Mouse (Mus musculus): ENCODE measurements around the gene Ganc. TPM values are rescaled to one million over a fixed set of nuclear protein-coding genes. Genes with fewer than 3 reads are reported as not detected.

Gene Ganc
- 16.9 and 36.3 TPM in 2 replicates for total RNA-seq (2014; fragmentation: Nextera tagmentation)
- total RNA-seq (2017): 20.1 and 33.1 TPM in 2 replicates

DNA sequence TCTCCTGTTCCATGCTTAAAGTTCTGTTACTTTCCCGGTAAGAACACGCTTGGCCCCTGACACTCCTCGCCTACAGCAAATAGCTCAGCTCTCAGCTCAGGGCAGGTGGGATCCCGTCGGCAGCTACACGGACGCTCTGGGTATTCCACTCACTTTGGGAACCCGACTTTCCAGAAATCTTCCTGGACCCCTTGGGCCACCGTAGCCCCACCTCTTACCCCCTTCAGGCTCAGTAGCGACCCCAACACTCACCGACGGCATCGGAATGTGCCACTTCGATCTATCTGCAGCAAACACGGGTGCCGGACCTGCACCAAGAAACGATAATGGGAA lies at the start of gene Ganc:
Gene Ganc (plus strand): TSS at position 244 of the 333 bp plus-strand sequence.
- ATAC-seq (replicated peaks; ENCODE audit: poor library complexity, severe bottlenecking): peak; percentile 38

DNA sequence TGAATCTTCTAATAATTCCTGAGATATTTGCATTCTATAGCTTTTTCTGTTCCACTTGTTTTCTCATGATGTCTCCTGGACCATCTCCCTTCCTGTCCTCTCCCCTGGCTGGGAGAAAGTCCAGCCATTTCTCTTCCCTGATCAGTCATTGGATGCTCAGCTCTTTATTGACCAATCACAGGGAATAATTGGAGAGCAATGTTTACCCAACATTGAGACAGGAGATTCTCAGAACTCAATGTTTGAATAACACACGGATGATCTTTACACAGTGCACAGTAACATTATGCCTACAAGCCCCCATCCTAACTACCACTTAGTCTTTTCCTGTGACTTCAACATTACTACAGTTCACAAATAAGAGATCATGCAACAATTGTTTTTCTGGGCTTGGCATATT lies 43.3 kb upstream of the Ganc start:
- ATAC-seq (replicated peaks; ENCODE audit: poor library complexity, severe bottlenecking): no peak

DNA sequence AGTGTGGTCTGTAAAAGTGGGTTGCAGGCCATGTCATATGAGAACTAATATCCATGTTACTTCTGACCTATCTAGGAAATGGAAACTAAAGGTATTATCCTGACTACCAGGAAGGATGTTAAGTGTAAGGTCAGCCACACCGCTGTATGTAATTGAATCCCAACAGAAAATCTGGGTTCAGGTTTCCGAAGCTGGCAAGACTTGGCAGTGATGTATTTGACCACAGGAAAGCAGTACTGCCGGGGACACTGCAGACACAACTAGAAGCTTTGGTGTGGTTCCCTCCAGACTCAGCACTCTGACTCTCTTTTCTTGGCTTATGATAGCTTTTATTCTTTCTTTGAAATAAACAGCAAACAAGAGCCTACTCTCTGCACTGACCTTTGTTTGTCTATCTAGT lies 37.2 kb upstream of the Ganc start:
- ATAC-seq (replicated peaks; ENCODE audit: poor library complexity, severe bottlenecking): no peak

DNA sequence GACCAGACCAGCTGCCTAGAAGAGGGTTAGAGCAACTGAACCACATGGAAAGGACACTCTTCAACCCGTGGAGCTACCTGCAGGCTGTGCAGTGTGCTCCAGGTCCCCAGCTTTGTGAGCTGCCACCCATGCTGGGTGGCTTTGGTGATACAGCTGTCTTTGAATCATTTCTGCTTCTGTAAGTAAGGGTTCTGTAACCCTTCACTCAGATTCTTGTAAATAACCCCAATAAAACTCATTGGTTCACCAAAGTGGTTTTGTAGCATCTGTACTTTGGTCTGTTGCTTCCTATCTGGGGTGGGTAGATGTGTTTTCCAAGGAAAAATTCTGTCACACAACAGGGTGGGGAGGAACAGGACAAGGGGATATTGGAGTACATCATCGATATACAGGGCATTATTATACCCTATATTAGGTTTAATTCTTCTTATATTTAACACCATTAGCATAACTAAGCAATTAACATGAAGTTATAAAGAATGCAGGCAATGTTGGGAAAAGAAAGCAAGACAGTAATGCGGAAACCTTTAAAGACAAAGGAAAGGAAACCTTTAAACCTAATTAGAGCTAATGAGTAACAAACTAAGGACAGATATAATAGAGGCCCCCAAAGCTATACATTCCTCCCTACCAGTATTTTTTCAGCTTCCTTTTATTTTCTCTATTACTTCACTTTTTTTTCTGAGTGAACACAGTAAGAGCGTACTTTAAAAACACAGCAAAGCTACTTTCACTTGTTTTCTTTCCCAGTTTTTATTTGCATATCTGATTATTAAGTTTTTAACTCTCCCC lies 36.1 kb upstream of the Ganc start:
- ATAC-seq (replicated peaks; ENCODE audit: poor library complexity, severe bottlenecking): no peak

DNA sequence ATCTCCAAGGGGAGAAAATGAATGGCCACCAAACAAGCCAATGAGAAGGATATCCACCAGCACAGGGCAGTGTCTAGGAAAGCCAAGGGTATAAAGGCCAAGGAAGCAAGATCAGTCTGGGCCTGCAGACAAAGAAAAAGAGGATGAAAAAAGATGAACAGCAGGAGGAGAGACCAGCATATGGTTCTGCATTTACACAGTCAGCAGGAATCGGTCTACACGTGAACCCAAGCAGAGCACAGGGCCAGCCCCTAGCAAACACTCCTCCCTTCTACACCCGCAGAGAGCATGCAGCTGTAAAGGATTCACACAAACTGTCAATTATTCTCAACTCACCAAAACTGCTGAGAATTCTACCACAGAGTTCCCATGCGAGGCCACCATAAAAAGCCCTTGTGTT lies 29.8 kb upstream of the Ganc start:
- ATAC-seq (replicated peaks; ENCODE audit: poor library complexity, severe bottlenecking): no peak

DNA sequence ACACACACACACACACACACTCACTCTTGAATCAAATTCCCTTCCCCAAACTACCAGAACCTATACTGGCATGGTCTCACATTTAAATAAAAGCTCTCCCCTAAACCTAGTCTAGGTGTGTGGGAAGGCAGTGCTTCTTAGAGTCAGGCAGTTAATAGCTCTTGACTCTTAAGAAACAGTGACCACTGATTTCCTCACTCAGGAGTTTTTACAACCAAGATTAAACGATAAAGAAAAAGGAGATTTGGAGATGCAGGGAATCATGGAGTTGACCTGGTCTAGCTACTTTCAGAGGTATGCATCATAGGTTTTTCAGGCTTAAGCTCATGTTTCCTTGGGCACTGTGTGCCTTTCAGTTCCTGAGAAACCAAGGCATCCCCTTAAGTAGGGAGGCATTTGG lies 17.4 kb upstream of the Ganc start:
- ATAC-seq (replicated peaks; ENCODE audit: poor library complexity, severe bottlenecking): no peak

DNA sequence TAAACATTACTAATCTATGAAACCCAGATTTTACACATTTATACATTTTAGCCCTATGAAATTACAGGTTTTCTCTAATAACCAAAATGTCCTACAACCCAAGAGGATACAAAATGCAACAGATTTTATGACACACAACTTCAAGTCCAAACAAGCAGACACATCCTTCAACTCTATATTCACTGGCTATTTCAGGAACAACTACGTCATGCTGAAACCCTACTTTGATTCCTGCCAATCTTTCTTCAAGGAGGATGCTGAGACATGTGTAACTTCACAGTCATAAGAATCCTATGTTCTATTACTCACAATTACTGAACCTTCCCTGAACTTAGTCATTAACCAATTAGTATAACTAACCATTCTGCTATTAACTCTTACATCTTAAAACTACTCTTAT lies 16.4 kb upstream of the Ganc start:
- no peak for ATAC-seq (replicated peaks; ENCODE audit: poor library complexity, severe bottlenecking)

DNA sequence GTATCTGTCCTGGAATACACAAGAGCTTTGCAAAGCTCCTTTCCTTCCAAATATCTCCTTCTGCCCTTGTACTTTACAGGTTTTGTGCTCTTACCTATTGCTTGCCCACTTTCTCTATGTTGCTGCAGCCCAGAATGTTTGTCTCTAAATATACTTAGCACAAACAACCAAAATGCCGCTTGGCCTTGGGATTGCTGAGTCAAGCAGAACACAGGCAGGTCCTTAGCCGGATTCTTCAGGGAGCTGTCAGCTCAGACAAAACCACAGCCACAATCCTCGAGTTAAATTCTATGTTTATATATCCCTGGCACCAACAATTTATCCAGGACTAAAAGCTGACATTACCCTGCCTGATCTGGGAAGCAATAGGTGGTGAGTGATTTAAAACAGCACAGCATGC lies 14.3 kb upstream of the Ganc start:
- no peak for ATAC-seq (replicated peaks; ENCODE audit: poor library complexity, severe bottlenecking)

DNA sequence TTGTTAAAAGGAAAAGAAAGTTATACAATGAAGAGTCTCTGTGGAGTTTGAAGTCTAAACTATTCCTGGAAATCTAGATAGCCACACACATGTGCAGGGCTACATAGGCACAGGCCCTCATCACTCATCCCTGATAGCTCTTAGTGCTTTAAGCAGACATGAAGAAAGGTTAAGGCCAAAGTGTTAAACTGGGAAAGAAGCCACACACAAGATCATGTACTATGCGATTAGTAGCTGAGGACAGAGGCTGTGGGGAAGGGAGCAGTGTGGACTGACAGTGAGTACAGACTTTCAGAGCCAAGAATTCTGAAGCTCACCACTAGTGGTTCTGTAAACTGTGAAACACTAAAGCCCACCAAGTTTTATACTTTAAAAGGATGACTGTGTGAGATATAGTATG lies 12.8 kb upstream of the Ganc start:
- ATAC-seq (replicated peaks; ENCODE audit: poor library complexity, severe bottlenecking): no peak

DNA sequence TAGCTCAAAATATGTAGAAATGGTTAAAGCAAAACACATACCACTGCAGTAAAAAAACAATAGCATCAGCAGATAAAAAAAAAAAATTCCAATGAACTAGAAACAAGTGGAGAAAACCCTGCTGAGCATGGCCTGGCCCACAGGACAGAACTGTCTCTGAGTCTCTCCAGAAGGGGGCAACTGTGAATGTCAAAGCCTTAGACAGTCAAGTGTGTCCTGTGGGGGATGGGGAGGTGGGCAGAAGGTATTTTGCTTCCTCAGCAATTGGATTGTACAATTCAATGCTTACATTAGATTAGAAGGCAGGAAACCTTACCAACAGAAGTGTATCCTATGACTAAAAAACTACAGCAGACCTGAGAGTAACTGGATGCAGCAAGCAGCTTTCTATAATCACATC lies 11.3 kb upstream of the Ganc start:
- no peak for ATAC-seq (replicated peaks; ENCODE audit: poor library complexity, severe bottlenecking)

DNA sequence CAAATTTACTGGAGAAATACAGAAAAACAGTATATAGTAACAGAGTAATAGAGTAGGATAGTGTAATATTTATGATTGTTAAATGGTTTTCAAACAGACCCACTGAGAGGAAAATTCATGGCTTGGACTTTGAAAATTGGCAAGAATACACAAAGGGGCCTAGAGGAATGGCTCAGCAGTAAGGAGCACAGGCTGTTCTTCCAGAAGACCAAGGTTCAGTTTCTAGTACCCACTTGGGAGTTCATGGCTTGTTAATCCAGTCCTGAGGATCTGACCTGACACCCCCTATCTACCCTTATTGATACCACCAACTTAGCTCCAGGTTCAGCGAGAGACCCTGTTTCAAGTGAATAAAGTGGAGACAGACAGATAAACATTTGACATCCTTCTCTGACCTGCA lies 5.7 kb upstream of the Ganc start:
- no peak for ATAC-seq (replicated peaks; ENCODE audit: poor library complexity, severe bottlenecking)

DNA sequence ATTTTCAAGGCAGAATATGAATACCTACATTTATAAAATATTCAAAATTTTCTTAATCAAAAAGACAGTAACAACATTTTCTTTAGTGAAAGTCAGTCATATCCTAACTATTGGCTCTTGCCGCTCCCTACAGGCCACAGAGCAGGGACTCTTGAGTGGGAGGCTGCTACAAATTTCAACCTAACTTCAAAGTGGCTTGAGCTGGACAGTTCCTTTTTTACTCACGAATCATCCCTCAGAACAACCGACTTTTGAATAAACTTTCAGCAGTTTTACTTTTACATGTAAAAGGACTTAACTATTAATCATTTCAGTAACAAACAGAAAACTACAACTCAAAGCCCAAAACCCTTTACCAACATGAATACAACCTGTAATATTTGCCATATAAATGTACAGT lies 883 bp upstream of the Ganc start:
- ATAC-seq (replicated peaks; ENCODE audit: poor library complexity, severe bottlenecking): no peak

DNA sequence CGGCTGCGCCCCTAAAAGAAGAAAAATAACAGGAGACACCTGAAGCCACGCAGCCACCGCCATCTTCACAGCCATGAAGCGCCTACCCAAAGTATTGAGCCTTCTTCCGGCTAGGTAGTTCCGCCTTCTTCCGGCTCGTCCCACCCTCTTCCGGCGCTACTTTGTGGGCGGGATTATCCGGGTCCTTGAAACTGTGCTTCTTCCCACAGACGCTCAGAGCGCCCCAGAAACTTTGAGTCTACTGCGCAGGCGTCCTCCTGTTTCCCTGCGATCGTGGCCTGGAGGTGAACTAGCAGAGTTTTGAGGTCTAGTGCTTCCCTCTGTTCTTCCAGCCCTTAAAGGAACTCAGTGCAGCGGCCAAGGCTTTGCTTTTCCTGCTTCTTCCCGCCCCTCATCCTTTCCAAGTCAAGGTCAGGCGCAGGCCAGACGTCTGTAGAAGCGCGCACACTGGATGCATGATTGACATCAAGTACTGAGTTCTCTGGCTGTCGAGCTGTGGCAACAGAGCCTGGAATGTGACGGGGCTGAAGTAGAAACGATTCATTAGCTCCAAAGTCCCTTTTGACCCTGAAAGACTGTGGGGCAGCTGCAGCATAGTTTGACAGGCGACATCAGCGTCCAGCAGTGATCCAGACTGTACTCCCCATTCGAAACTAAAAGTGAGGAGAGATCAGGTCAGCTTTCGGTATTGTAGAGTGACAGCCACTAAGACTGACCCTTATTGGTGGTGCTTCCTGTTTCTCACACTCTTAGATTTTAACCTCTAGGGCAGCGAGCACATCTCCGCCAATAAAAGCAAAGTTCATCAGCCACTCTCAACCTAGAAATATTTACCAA lies 508 bp downstream of the Ganc start, which contains the start of gene Tmem87a:
Gene Tmem87a (minus strand): TSS at position 128 of the 837 bp plus-strand sequence.
- ATAC-seq (replicated peaks; ENCODE audit: poor library complexity, severe bottlenecking): peak; percentile 95

DNA sequence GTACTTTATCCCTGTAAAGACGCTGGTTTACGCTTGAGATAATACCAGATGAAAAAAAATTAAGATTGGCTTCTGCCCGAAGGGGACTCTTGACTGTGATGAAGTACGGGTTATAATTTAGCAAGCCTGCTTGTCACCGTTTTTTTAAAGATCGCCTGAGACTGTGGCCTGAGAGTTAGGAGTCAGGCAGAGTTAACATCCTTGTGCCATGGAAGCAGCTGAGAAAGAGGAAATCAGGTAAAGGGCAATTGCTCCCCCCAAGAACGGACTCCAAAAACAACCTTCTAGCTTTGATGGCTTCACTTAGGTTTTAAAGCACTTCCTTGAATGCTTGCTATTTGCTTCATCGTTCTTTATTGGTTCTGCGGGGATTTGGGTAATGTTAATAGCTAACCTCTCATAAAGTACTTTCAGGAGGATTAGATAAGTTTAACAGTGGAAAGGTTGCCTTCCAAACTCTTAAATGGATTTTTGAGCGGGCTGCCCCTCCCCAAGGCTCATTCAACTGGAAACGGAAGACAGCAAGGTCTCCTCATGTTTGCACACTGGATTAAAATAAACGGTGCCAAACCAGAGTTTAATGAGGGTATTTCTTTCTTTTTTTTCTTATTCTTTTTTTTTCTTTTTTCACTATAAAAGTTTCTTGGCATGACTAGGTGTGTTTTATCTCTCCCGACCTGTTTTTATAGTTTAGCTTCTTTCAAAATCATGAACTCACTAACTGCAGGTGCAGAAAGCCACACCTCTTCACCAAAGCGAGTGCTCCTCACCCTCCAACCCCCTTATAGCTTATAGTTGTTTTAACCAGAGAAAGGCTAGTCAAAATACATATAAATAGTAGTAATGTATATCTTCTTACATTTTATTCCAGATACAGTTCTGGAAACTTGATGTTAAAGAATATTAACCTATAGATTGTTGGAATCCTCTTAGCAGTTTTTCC lies 1.4 kb downstream of the Ganc start:
- 0 out of 2 replicates have a peak, but pooled peaks have one; percentile 8 for ATAC-seq (replicated peaks; ENCODE audit: poor library complexity, severe bottlenecking)

DNA sequence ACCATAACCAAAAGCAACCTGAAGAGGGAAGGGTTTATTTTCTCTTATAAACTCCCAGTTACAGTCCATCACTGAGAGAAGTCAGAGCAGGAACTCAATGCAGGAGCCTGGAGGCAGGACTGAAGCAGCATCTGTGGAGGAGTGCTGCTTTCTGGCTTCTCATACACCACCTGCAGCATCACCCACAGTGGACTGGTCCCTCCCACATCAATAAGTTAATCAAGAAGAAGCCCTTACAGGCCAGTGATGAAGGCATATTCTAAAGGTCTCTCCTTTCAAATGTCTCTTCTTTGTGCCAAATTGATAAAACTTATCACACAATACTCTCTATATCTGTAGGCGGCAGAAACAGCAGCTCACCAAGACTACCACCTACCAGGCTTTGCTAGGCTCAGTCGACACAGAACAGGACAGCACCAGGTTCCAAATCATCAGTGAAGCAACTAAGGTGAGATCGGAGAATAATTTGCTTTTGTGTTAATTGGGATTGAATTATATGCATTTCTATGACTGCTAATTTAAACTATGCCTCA lies 7.5 kb downstream of the Ganc start:
- ATAC-seq (replicated peaks; ENCODE audit: poor library complexity, severe bottlenecking): no peak

DNA sequence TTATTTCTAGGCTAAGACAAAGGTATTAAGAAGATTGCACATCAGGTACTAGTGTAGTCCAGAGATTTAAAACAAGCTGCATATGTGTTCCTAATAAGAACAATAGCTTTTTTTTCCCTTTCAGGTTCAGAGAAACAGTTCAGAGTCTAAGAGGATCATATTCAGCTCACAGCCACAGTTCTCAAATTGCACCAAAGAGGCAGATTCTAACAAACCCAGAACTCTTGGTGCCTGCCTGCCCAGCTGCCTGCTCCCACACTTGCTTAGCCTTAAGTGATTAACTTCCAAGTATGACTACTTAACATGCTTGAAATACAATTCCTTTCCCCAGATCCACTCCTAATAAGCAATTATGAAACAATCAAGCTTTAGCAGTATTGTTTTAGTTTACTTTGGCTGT lies 10.4 kb downstream of the Ganc start:
- ATAC-seq (replicated peaks; ENCODE audit: poor library complexity, severe bottlenecking): no peak

DNA sequence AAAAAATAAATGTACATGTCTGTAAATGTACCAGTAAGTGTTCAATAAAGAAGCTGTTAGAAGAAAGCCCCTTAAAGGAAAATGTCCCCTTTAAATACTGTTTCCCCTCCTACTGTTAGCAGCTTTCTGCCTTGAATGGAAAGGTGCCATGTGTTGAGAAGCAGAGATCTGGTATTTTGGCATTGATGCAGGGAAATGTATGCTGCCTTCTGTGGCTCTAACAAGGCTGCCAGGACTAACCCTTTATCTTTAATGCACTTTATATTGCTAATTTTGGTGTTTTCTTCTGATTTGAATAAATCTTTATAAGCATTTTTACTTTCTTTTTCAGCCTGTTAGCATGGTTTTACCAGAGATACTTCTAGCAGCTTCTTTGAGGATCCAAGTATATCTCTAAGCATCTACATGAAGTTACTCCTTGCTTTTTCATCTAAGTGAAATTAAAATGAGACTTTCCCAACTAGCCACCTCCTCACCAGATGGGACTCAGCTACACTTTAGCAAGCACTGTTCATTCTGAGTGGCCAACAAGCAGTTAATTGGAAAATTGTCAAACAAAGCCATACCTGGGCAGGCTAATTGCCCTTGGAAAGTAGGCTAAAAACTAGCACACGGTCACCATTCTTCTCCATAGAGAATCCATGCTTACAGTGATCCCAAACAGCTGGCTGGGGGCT lies 11.2 kb downstream of the Ganc start:
- ATAC-seq (replicated peaks; ENCODE audit: poor library complexity, severe bottlenecking): no peak

DNA sequence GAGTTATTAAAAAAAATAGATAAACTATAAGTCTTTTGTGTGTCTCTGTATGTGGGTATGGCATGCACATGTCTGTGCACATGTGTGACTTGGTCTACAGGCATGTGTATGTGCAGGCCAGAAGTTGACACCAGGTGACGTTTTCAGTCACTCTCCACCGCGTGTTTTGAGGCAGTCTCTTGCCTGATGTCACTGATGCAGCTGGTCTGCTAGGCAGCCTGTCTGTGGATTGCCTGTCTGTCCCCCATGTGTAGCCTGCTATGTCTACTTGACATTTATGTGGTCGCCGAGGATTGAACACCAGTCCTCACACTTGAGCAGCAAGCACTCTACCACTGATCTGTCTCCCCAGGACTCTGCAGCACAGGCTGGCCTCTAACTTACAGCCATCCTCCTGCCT lies 20.7 kb downstream of the Ganc start:
- ATAC-seq (replicated peaks; ENCODE audit: poor library complexity, severe bottlenecking): no peak

DNA sequence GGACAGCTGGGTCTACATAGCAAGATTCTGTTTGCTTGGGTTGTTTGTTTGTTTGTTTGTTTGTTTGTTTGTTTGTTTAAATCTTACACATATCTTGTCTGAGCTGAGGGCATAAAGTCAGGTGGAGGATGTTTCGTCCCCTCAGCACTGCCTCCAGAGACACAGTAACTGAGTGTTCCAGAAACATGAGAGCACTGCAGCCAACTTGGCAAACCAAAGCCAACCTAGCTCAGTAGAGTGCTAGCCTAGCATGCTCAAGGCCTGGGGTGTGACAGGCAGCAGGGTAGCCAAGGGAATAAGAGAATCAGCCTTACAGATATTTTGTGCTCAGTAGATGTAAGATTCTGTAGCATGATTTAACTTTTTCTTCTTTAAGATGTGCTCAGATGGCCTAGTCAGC lies 40.8 kb downstream of the Ganc start:
- no peak for ATAC-seq (replicated peaks; ENCODE audit: poor library complexity, severe bottlenecking)

DNA sequence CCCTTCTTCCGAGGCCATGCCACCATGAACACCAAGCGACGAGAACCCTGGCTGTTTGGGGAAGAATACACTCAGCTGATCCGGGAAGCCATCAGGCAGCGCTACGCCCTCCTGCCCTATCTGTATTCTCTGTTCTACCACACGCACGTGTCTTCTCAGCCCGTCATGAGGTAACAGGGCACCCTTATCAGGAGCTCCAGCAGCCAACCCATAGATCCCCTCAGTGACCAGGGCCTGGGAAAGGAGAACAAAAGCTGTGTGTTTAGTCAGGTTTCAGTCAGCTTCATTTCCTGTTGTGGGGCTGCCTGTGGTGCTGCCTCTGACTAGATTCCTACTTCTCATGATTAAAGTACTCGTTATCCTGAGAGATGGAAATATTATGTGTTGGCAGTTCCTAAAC lies 42.7 kb downstream of the Ganc start:
- ATAC-seq (replicated peaks; ENCODE audit: poor library complexity, severe bottlenecking): peak; percentile 80

All from granulocyte monocyte progenitor cell, adult 5-6 weeks (primary cell).